Mouse (Mus musculus) midbrain, embryonic 14.5 days (tissue): ENCODE data around the gene Olfr282. TPM values are rescaled to one million over a fixed set of nuclear protein-coding genes. Genes with fewer than 3 reads are reported as not detected.
"Not testable (repeated sequence)": the region's sequence is repeated elsewhere in the genome, so short reads cannot be mapped to it uniquely, and the experiment has no call there.

Experiments used
- ATAC-seq: fragments of 200-750 bp; cut with Nextera tagmentation; 2 replicates; pipeline ENCODE4 v1.8.0; 2017; ENCODE audit warnings: moderate number of reproducible peaks, moderate library complexity; ENCODE audit not compliant: low FRiP score, low TSS enrichment
- DNase-seq: peaks from one replicate; pipeline ENCODE4 v3.0.0-alpha.2; 2015
- H3K27ac ChIP-seq: fragments of 300-500 bp; sonication (generic); replicated peaks from 2 replicates; pipeline ENCODE4 v1.5.1; 2014; ENCODE audit warnings: mild to moderate bottlenecking, low read depth, low read length, moderate library complexity
- H3K27me3 ChIP-seq: fragments of 300-500 bp; sonication (generic); 2 replicates; pipeline ENCODE4 v1.6.1; 2014; ENCODE audit warnings: low read length, control low read depth, mixed read lengths; ENCODE audit not compliant: control insufficient read depth, insufficient read depth
- H3K36me3 ChIP-seq: fragments of 300-500 bp; sonication (generic); 2 replicates; pipeline ENCODE4 v1.6.1; 2014; ENCODE audit warnings: low read length, control low read depth; ENCODE audit not compliant: control insufficient read depth, insufficient read depth
- H3K4me1 ChIP-seq: fragments of 300-500 bp; sonication (generic); 2 replicates; pipeline ENCODE4 v1.6.1; 2014; ENCODE audit warnings: mild to moderate bottlenecking, antibody characterized with exemption, low read length, control low read depth; ENCODE audit not compliant: control insufficient read depth, insufficient read depth
- H3K4me2 ChIP-seq: fragments of 300-500 bp; sonication (generic); 2 replicates; pipeline ENCODE4 v1.6.1; 2014; ENCODE audit warnings: mild to moderate bottlenecking, low read length, moderate library complexity
- H3K4me3 ChIP-seq: fragments of 300-500 bp; sonication (generic); replicated peaks from 2 replicates; pipeline ENCODE4 v1.5.1; 2014; ENCODE audit warnings: low read depth, low read length
- H3K9ac ChIP-seq: fragments of 300-500 bp; sonication (generic); replicated peaks from 2 replicates; pipeline ENCODE4 v1.6.1; 2014; ENCODE audit warnings: mild to moderate bottlenecking, low read length, moderate library complexity
- H3K9me3 ChIP-seq: fragments of 300-500 bp; sonication (generic); 2 replicates; pipeline ENCODE4 v1.6.1; 2016; ENCODE audit warnings: low read length, control low read depth, mixed read lengths; ENCODE audit not compliant: control insufficient read depth
- whole genome bisulfite sequencing: fragments of 180-500 bp; shearing (Covaris S2); extraction: QIAGEN DNeasy Blood & Tissue Kit; methylation state at CpG from one replicate; pipeline ENCODE4 v1.1.7; 2014; 5-methylcytosine and 5-hydroxymethylcytosine counted together
- polyA plus RNA-seq: library from polyadenylated mRNA; unstranded; fragments of >200 nt; fragmentation: Nextera tagmentation; extraction: Ambion mirVana; gene quantifications from 2 replicates; pipeline ENCODE4 v1.2.1, GENCODE M21; 2014

The Olfr282 gene
- polyA plus RNA-seq = not detected in 2 replicates

GRCm38 (mm10) chr15:98430925-98431324, at the start of gene Olfr282:
Gene Olfr282, plus strand, starts transcription at chr15:98431225.
- not testable (repeated sequence) for H3K4me2 ChIP-seq, ATAC-seq, DNase-seq, H3K27ac ChIP-seq, H3K9me3 ChIP-seq, H3K4me3 ChIP-seq, H3K9ac ChIP-seq, H3K36me3 ChIP-seq, H3K4me1 ChIP-seq, H3K27me3 ChIP-seq
- 75% methylated on average over 5 of the region's 5 CpGs for WGBS

GRCm38 (mm10) chr15:98387621-98388020, 43.4 kb upstream of the Olfr282 start:
- no peak for ATAC-seq
- no peak overlapping the region for H3K9ac ChIP-seq
- no peaks in the 10 kb centered on the region for H3K36me3 ChIP-seq
- H3K4me3 ChIP-seq = no peak overlapping the region
- 81% methylated on average over 2 of the region's 2 CpGs for WGBS
- H3K27me3 ChIP-seq = no peaks in the 10 kb centered on the region
- H3K27ac ChIP-seq = no peak overlapping the region
- no peaks in the 10 kb centered on the region for H3K4me1 ChIP-seq
- H3K4me2 ChIP-seq = no peak overlapping the region
- H3K9me3 ChIP-seq = no peaks in the 10 kb centered on the region
- DNase-seq = peak; percentile 10

GRCm38 (mm10) chr15:98389796-98390195, 41.2 kb upstream of the Olfr282 start:
- H3K9me3 ChIP-seq = no peaks in the 10 kb centered on the region
- no peak for ATAC-seq

GRCm38 (mm10) chr15:98391081-98391902, 39.7 kb upstream of the Olfr282 start:
- H3K9ac ChIP-seq = no peak overlapping the region
- no peak for ATAC-seq
- no peaks in the 10 kb centered on the region for H3K9me3 ChIP-seq
- H3K27ac ChIP-seq = no peak overlapping the region
- 78% methylated on average over 10 of the region's 10 CpGs for WGBS
- H3K36me3 ChIP-seq = no peaks in the 10 kb centered on the region
- no peaks in the 10 kb centered on the region for H3K27me3 ChIP-seq
- no peaks in the 10 kb centered on the region for H3K4me1 ChIP-seq
- no peak overlapping the region for H3K4me2 ChIP-seq
- no peak for DNase-seq
- no peak overlapping the region for H3K4me3 ChIP-seq

More at GRCm38 (mm10) chr15:98389796-98390195, 41.2 kb upstream of the Olfr282 start:
- DNase-seq = peak; percentile 89
- H3K27me3 ChIP-seq = no peaks in the 10 kb centered on the region
- no peaks in the 10 kb centered on the region for H3K4me1 ChIP-seq
- 27% methylated on average over 7 of the region's 7 CpGs for WGBS
- no peak overlapping the region for H3K4me2 ChIP-seq
- no peaks in the 10 kb centered on the region for H3K36me3 ChIP-seq
- H3K27ac ChIP-seq = no peak overlapping the region
- no peak overlapping the region for H3K9ac ChIP-seq
- H3K4me3 ChIP-seq = no peak overlapping the region

- no peak overlapping the region for H3K4me2 ChIP-seq
- no peaks in the 10 kb centered on the region for H3K27me3 ChIP-seq
- no peak for DNase-seq
- no peaks in the 10 kb centered on the region for H3K4me1 ChIP-seq
- no peak overlapping the region for H3K4me3 ChIP-seq
- H3K27ac ChIP-seq = no peak overlapping the region
- ATAC-seq = no peak
- no peaks in the 10 kb centered on the region for H3K9me3 ChIP-seq
- WGBS = 45% methylated on average over 2 of the region's 2 CpGs
- H3K36me3 ChIP-seq = no peaks in the 10 kb centered on the region
- H3K9ac ChIP-seq = no peak overlapping the region
These were observed 39.2 kb upstream of the Olfr282 start for GRCm38 (mm10) chr15:98391903-98392187.

- no peaks in the 10 kb centered on the region for H3K9me3 ChIP-seq
- H3K36me3 ChIP-seq = no peaks in the 10 kb centered on the region
- 60% methylated on average over 1 of the region's 1 CpGs for WGBS
- ATAC-seq (no peak), DNase-seq (no peak)
- no peaks in the 10 kb centered on the region for H3K4me1 ChIP-seq
- no peak overlapping the region for H3K4me2 ChIP-seq
- H3K27ac ChIP-seq = no peak overlapping the region
- H3K4me3 ChIP-seq = no peak overlapping the region
- no peaks in the 10 kb centered on the region for H3K27me3 ChIP-seq
- no peak overlapping the region for H3K9ac ChIP-seq
These were observed 33.9 kb upstream of the Olfr282 start for GRCm38 (mm10) chr15:98397136-98397535.

- ATAC-seq (no peak), DNase-seq (no peak)
- H3K36me3 ChIP-seq = no peaks in the 10 kb centered on the region
- no peaks in the 10 kb centered on the region for H3K4me1 ChIP-seq
- WGBS = 80% methylated on average over 10 of the region's 10 CpGs
- H3K4me3 ChIP-seq = no peak overlapping the region
- H3K9me3 ChIP-seq = no peaks in the 10 kb centered on the region
- no peak overlapping the region for H3K9ac ChIP-seq
- H3K27me3 ChIP-seq = no peaks in the 10 kb centered on the region
- no peak overlapping the region for H3K27ac ChIP-seq
- H3K4me2 ChIP-seq = no peak overlapping the region
These were observed 28.7 kb upstream of the Olfr282 start for GRCm38 (mm10) chr15:98402356-98402755.

- H3K9me3 ChIP-seq = no peaks in the 10 kb centered on the region
- no peak overlapping the region for H3K9ac ChIP-seq
- no peaks in the 10 kb centered on the region for H3K36me3 ChIP-seq
- ATAC-seq = no peak
- no peak overlapping the region for H3K27ac ChIP-seq
- DNase-seq = peak; percentile 34
- 78% methylated on average over 17 of the region's 17 CpGs for WGBS
- H3K4me1 ChIP-seq = no peaks in the 10 kb centered on the region
- no peak overlapping the region for H3K4me3 ChIP-seq
- H3K27me3 ChIP-seq = no peaks in the 10 kb centered on the region
- H3K4me2 ChIP-seq = no peak overlapping the region
These were observed 22.5 kb upstream of the Olfr282 start for GRCm38 (mm10) chr15:98408406-98409060.

GRCm38 (mm10) chr15:98409635-98410034, 21.4 kb upstream of the Olfr282 start:
- WGBS = 96% methylated on average over 2 of the region's 2 CpGs
- no peaks in the 10 kb centered on the region for H3K9me3 ChIP-seq
- DNase-seq (no peak), ATAC-seq (no peak)
- H3K4me1 ChIP-seq = no peaks in the 10 kb centered on the region
- no peak overlapping the region for H3K4me2 ChIP-seq
- H3K27me3 ChIP-seq = no peaks in the 10 kb centered on the region
- no peaks in the 10 kb centered on the region for H3K36me3 ChIP-seq
- no peak overlapping the region for H3K4me3 ChIP-seq
- H3K9ac ChIP-seq = no peak overlapping the region
- no peak overlapping the region for H3K27ac ChIP-seq
